Mouse (Mus musculus): Measurements from ENCODE around the gene Tmem268.

DNA sequence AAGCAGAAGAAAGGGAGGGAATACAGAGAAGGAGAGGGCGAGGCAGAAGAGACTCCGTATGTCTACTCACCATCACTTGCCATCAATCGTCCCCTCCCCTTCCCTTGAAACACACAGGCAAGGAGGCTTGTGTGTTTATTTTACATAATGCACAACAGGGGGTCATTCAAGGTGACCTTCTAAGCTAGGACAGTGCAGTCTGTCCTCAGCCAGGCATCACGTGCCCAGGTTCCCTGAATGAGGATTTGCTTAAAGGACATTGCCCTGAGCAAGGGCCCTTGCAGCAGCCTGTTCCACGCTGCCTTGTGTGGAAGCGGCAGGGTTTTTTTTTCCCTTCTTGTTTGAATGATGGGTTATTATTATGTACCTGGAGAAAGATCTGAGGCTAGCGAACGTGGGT, 33.1 kb upstream of the Tmem268 start:
- no peak for TF ChIP-seq CTCF (IDR thresholded peaks at IDR 0.05; ENCODE audit: low read depth)
- TF ChIP-seq EP300 (IDR thresholded peaks at IDR 0.05; ENCODE audit: low read depth) = no peak

Measured in liver, embryonic 14.5 days (tissue).